Mouse (Mus musculus) cerebellum, adult 11 months (tissue): ENCODE results near the gene Rab8a.
"Not testable (repeated sequence)": the region's sequence is repeated elsewhere in the genome, so short reads cannot be mapped to it uniquely, and the experiment has no call there.

ENCODE experiments used
- DNase-seq: peaks from one replicate; pipeline ENCODE4 v3.0.0; 2022

The Rab8a gene

DNA sequence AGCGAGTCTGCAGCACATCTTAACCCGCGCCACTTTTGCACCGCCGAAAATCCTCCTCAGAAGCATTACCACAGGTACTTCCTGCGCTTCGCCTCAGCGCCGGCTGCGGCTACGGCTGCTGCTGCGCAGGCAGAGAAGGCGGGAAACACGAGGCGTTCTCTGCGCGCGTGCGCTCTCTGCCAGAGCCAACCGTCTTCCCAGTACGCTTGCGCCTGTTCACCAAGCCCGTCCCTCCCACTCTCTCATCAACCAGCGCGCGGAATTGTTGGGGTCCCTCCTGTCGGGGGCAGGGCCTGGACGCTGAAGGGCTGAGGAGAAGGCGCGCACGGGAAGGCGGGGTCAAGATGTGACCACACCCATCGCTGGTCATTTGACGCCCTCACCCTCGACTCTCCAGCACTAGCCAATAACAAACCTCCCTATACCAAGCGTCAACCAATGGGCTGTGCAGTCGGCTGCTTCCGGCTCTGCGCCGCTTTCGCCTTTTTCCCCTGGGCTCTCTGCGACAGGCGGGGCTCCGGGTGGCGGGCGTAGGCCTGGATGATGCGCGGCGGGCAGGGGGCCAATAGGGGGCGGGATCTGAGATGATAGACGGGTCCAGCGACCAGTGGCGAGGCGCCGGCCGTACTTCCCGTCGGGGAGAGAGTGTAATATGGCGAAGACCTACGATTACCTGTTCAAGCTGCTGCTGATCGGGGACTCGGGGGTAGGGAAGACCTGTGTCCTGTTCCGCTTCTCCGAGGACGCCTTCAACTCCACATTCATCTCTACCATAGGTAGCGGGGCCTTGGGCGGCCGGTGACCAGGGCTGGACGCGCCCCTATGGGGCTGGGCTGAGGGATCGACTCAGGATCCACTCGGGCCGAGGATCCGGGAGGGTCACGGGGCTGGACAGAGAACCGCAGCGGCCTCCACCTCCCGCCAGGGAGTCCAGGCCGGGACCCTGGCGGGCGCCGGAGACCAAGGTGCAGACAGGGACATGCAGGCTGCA, at the start of gene Rab8a:
TSS of gene Rab8a (plus strand) at position 494 of the 991 bp plus-strand sequence.
- DNase-seq: peak; percentile 100

DNA sequence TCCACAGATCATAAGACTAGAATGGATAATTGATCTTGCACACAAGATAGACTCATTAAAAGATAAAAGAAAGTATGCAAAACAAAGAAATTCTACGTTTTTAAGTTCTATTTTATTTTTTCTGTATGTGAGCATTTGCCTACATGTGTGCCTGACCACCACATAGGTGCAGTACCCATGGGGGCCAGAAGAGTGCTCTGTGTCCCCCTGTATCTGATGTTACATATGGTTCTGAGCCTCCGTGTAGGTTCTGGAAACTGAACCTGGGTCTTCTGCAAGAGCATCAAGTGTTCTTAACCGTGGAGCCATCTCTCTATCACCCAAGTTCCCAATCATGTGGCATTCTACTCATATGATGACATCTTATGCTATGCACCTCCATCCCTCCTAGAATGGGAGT, 48.5 kb upstream of the Rab8a start:
- no peak for DNase-seq

GRCm38 (mm10) chr8:72115202-72115601, 45.8 kb upstream of the Rab8a start:
- no peak for DNase-seq

GRCm38 (mm10) chr8:72118616-72119015, 42.4 kb upstream of the Rab8a start:
- DNase-seq: no peak

GRCm38 (mm10) chr8:72121486-72121885, 39.5 kb upstream of the Rab8a start:
- DNase-seq: not testable (repeated sequence)

GRCm38 (mm10) chr8:72121997-72122396, 39.0 kb upstream of the Rab8a start:
- no peak for DNase-seq

DNA sequence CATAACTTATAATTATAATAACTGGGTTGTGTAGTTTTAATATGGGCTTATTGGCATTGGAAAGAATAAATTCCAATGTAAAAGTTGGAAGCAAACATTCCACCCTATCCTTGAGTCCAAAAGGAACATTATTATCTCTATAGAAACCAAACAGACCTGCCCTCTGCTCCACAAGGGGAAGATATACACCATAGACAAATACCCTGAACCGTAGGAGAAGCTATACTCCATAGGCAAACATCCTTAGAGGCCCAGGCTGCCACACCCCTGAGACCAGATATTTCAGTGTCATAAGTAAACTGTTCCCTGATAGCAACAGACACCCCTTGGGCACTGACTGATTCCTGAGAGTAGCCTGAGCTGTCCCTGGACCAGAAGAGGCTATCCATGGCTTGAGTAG, 33.2 kb upstream of the Rab8a start:
- DNase-seq: no peak

- no peak for DNase-seq
Observed at GRCm38 (mm10) chr8:72131251-72131650, 29.7 kb upstream of the Rab8a start.

GRCm38 (mm10) chr8:72131901-72132300, 29.1 kb upstream of the Rab8a start:
- no peak for DNase-seq

DNA sequence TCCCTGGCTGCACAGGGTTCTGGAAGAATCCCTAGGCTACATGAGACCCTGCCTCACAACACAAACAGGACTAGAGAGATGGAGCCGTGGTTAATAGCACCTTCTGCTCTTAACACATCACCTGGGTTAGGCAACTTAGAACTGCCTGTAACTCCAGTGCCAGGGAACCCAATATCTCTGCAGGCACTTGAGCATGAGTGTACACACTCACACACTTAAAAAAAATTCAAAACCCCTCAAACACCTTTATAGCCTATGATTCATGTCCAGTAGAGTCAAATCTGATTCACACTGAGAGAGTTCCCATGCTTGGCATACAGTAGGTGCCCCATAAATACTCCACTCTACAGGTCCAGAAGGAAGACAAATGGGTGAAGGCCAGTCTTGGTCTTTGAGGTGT, 28.6 kb upstream of the Rab8a start:
- DNase-seq: no peak

DNA sequence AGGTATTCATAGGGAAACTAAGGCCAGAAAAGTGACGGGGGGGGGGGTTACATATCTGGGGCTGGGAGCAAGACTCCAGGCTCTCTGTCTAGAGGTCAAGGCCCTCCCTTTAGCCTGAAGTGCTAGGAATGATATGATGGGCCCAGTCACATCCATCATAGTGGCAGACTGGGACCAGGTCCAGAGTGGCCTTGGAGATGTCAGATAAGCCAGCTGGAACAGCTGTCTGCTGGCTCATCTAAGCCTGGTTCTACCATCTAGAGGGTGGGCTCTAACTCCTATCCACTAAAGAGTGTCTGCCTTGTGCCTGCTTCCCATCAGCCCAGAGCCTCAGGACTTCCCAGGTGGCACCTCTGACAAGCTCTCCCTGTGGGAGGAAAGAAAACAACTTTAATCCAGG, 28.1 kb upstream of the Rab8a start:
- DNase-seq: no peak

GRCm38 (mm10) chr8:72133507-72133906, 27.5 kb upstream of the Rab8a start:
- no peak for DNase-seq

DNA sequence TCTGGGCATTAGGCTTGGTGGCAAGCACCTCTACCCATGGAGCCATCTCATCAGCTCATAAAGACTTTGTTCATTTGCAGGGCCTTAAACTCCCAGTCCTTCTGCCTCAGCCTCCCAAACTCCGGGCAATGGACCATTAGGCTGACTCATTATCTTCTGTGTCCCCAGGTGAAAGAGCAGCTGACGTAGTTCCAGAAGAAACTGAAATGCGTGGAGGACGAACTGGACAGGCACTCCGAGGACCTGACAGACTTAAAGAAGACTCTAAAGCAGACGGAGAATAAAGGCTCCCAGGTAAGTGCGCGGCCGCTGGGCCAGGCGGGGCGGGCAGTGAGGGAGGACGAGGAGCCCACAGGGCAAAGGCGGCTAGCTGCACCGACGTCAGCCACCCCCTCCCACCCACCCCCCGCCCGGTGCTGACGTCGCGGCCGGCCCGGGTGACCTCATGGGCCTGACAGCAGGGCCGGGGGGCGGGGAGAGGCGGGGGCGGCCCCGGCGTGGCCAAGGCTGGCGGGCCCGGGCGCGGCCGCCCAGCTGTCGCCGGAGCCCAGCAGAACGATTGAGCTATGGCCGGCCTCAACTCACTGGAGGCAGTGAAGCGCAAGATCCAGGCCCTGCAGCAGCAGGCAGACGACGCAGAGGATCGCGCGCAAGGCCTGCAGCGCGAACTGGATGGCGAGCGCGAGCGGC, 26.1 kb upstream of the Rab8a start, which contains the start of gene Tpm4:
TSS of gene Tpm4 (plus strand) at position 220 of the 690 bp plus-strand sequence.
- peak; percentile 58 for DNase-seq

GRCm38 (mm10) chr8:72135446-72136301, 25.3 kb upstream of the Rab8a start:
- DNase-seq: peak; percentile 35

DNA sequence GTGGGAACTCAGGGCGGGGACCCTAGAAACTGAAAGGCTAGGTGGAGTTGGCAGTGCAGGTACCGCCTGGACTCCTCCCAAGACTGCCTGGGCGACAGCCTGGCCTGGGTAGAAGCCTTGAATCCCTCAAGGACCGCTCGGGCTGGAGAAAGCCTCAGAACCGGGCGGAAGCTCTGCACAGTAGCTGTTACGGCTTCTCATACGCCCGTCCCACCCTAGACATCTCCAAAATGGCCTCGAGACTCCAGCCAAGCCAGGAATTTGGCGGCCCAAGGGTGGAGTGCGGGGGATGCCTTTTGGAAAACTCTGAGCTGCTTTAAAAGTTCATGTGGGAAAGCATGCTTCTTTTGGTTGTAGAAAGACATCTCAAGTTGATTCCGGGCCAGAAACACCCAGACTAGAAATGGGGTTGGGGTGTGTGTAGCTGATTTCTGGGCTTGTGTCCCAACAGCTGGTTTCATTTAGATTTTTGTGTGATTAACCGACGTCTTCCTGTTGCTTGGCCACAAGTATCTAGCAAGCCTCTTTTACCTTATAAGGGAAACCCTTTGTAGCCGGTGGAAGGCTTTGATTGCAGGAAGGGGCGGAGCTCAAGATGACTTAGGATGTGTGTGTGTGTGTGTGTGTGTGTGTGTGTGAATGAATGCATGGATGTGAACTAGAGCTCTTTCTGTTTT, 24.6 kb upstream of the Rab8a start:
- peak; percentile 34 for DNase-seq

DNA sequence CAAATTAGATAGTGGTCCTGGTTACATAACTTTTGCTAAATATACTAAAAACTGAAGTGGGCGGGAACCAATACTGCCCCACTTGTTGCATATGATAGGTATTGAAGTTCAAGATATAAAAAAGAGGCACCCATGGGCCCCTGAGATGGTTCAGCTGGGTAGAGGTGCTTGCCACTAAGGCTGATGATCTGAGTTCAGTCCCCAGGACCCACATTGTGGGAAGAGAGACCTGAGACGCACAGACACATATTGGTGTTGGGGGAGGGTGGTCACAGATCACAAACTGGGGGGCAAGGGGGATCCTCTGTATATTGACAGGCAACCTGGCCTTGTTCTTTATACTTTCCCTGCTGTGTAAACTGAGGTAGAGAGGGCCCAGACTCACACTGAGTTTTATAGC, 23.6 kb upstream of the Rab8a start:
- DNase-seq: no peak

GRCm38 (mm10) chr8:72138456-72138855, 22.5 kb upstream of the Rab8a start:
- no peak for DNase-seq

DNA sequence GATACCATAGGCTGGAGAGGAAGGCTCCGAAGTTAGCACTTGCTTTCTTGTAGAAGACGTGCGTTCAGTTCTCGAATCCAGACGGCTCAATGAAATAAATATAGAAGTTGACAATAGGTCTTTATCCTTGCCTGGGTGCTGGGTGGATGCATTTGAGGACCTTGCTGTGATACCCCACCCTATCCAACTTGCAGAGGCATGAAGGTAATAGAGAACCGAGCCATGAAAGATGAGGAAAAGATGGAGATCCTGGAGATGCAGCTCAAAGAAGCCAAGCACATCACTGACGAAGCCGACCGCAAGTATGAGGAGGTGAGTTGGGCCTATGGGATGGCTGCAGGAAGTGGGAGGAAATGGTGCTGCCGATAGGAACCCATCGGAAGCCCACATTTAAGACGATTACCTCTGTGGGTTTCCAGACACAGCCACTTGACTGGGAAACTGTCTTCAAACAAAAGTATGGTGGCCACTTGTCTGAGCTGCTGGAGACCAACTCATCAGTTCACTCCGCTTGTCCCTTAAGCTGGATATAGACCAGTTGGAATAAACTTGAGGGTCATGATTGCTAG, 17.7 kb upstream of the Rab8a start:
- no peak for DNase-seq

DNA sequence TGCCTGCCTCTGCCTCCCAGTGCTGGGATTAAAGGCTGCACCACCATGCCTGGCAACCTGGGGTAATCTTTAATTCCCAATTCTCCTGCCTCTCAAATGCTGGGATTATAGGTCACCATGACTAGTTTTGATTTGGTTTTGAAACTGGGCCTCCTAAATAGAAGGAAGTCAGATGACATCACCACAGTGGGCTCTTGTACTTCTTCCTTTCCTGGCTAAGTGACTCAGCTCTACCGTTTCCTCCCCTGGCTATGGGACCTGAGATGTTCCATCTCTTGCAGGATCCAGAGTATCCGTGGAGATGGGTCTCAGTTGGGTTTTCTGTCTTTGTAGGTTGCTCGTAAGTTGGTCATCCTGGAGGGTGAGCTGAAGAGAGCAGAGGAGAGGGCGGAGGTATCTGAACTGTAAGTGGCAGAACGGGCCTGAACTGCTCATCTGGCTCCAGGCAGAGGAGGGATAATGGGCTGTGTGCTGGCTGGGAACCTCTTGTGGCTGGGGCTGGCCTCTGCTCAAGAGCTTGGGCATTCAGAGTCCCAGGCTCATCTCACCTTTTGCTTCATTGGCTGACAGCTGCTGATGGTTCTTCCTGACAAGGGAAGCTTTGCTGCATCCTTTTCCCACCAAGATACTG, 16.5 kb upstream of the Rab8a start:
- DNase-seq: no peak

DNA sequence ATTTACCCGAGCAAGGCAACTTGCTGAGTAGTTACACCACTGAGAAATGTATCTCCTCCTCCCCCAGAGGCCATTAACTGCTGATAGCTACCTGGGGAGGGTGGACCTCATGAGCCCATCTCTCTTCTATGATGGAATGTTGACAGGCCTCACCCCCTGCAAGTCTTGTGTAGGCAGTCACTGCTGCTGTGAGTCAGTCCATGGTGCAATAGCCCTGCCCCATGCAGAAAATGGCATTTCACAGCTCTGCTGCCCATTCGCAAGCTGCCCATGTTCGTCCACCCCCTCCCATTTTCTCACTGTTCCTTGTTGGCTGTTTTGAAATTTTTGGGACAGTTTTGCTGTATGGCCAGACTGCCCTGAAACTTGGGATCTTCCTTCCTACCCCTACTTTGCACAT, 15.5 kb upstream of the Rab8a start:
- no peak for DNase-seq

DNA sequence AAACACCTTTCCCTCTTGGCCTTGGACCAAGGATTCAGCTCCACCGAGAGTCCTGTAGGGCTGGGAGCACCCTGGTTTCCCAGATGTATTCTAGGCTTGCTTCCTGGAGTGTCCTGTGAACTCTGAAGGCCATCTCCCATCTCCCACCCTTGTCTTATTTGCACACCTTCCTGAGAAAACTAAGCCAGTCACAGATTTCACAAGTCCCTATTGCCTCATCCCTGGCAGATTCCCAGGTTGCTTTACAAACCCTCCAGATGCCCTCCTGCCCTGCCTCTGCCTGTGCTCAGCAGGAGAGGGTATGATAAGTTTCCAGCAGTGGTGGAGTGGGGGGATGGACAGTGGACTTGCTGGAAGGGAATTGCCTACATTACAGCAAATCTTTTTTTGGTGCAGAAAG, 14.9 kb upstream of the Rab8a start:
- no peak for DNase-seq

- no peak for DNase-seq
Observed at GRCm38 (mm10) chr8:72146556-72146955, 14.4 kb upstream of the Rab8a start.
